Mouse (Mus musculus): ENCODE results near the gene Fcer2a.

Fcer2a gene

GRCm38 (mm10) chr8:3676131-3676992 is 17.6 kb downstream of the Fcer2a start, which contains the start of gene Trappc5:
TSS of gene Trappc5 (plus strand) at chr8:3676299.
- DNase-seq (ENCODE audit: low spot score), result peak; percentile 93

DNA sequence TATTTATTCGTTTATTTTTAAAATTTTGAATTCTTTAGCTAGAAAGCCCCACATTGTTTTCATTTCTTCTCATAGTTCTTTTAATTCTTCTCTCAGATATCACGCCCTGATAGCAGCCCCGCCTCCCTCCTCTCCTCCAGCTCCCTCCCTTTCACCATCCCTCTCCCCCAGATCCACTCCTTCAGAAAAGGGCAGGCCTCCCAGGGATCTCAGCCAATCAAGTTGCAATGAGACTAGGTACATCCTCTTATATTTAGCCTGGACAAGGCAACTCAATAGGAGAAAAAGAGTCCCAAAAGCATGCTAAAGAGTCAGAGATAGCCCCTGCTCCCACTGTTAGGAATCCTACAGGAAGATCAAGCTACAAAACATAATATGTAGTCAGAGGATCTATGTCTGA is 19.3 kb downstream of the Fcer2a start:
- DNase-seq (ENCODE audit: low spot score), result no peak

- DNase-seq (ENCODE audit: low spot score), result peak; percentile 81
These were observed 21.9 kb downstream of the Fcer2a start, which contains the start of gene Fcor for GRCm38 (mm10) chr8:3671980-3672491. TSS of gene Fcor (minus strand) at chr8:3672362.

GRCm38 (mm10) chr8:3670388-3670787 is 23.6 kb downstream of the Fcer2a start:
- no peak for DNase-seq (ENCODE audit: low spot score)

- no peak for DNase-seq (ENCODE audit: low spot score)
These were observed 28.5 kb downstream of the Fcer2a start, which contains the start of gene Mcemp1 for GRCm38 (mm10) chr8:3665507-3665906. TSS of gene Mcemp1 (plus strand) at chr8:3665754.

DNA sequence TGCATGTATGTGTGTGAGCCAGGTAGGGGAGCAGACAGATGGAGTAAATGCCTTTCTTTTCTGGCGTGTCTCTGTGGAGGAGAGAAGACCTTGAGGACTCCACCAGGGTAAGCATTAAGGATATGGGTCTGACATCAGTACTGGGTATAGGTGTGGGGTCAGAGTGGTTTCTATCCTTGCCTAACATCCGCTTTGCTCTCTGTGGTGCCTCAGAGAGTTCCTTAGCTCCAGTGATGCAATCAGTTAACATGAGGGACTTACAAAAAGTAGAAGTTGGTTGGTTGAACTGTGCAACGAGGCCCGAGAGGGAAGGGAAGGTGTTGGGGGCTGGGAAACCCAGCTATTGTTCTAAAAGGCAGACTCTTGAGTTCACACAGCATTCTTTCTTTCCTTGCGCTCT is 29.6 kb downstream of the Fcer2a start:
- no peak for DNase-seq (ENCODE audit: low spot score)

GRCm38 (mm10) chr8:3660889-3661288 is 33.1 kb downstream of the Fcer2a start:
- DNase-seq (ENCODE audit: low spot score), result no peak

GRCm38 (mm10) chr8:3656725-3657381 is 37.1 kb downstream of the Fcer2a start:
- no peak for DNase-seq (ENCODE audit: low spot score)

DNA sequence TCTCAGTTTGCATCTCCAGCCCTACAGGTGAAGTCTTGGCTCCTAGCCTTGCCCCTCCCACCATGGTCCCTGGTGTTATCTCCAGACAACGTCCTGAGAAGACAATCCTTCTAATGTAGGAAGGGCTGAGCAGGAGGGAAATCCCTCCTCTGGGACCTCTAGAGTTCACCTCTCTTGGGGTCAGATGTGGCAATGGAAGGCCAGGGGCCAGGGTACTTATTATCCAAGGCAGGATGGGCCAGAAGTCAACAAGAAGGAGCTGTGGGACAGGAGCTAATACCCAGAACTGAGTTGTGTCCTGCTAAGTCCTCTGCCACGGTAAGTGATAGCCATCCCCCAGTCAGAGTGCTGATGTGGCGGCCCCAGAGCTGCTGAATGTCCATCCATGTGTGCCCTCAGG is 38.4 kb downstream of the Fcer2a start, which contains the start of gene Retn:
Gene Retn (plus strand): TSS at position 245 of the 400 bp plus-strand sequence.
- no peak for DNase-seq (ENCODE audit: low spot score)

DNA sequence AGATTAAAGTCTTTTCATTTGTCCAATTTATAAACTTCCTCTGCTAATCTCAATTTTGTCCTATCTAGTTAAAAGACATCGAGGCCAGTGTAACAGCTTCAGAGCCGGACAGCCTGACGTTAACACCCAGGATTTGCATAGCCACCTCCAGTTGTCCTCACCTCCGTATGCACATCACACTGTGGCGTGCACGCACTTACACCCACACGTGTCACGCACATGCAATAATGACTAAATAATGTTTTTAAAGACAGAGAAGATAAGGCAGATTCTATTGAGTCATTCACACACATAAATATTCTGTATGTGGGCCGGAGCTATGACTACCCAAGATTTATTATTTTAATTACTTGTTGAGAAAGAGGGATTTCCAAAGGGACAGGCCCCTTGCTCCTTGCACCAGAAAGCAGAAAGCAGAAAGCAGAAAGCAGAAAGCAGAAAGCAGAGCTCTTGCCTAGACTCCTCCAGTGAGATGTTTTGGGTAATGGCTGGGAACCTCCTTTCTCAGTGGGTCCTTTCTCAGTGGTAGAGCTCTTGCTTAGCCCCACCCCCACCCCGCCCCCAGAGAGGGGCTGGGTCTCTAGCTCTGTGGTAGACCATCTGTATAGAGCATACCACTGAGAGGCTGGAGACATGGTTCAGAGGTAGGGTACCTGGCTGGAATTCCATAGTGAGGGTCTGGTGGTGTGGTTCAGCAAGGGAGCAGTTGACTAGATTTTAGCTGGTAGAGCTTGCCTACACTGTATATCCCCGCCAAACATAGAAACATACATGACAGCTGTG is 39.1 kb downstream of the Fcer2a start:
- no peak for DNase-seq (ENCODE audit: low spot score)

DNA sequence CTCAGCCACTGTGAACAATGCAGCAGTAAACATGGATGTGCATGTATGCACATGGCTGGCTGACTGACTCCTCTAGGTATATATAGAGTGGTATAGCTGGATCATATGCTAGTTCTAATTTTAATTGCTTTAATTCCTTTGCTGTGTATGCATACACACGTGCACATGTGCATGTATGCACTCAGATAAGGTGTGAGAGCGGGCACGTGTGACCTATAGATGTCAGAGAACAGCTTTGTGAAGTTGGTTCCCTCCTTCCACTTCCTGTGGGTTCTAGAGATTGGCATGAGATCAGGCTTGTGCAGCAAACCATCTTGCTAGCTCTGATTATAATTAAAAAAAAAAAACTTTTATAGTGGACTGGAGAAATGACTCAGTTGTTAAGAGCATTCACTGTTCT is 41.1 kb downstream of the Fcer2a start:
- no peak for DNase-seq (ENCODE audit: low spot score)

- DNase-seq (ENCODE audit: low spot score), result no peak
These were observed 45.0 kb downstream of the Fcer2a start for GRCm38 (mm10) chr8:3648990-3649389.

DNA sequence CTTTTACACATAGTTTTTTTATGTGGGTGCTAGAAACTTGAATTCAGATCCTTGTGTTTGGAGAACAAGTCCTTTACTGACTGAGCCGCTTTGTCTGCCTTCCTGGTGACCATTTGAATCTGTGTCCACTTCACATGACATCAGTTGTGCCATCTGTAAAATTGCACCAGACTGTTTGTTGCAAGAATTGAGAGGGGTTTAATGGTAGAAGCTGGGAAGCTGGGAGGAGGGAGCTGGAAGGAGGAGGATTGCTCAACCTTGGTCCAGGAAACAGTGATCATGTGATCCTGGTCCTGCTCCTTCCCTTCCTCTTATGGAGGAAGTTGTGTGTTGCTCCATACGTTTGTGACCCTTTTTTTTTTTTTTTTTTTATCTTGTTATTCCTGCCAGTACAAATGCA is 45.7 kb downstream of the Fcer2a start:
- no peak for DNase-seq (ENCODE audit: low spot score)

- no peak for DNase-seq (ENCODE audit: low spot score)
These were observed 46.4 kb downstream of the Fcer2a start for GRCm38 (mm10) chr8:3647561-3647960.

DNA sequence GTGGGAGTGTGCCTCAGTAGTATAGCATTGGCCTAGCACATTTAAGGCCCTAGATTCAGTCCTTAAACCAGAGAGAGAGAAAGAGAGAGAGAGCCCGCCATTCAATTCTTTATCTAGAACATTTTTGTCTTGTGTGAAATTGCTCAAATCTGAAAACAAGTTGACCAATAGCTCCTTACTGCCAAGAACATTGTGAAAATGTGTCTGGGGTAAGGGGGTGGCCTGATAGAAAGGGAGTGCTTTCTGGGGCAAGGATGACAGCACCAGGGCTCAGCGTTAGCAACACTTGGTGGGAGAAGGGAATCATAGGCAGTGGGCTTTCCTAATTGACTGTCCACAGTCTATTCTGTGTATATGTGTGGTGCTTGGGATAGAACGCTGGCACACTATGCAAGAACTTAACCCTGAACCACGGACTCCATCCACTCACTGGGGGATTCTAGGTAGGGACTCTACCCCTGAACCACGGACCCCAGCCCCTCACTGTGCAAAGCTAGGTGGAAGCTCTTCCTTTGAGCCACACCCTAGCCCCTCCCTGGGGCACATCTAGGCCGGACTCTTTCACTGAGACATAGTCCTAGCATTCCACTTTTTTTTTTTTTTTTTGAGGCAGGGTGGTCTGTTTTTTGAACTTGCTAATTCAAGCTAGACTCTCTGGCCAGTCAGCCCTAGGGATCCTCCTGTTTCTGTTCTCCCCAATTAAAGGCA is 47.0 kb downstream of the Fcer2a start:
- no peak for DNase-seq (ENCODE audit: low spot score)

DNA sequence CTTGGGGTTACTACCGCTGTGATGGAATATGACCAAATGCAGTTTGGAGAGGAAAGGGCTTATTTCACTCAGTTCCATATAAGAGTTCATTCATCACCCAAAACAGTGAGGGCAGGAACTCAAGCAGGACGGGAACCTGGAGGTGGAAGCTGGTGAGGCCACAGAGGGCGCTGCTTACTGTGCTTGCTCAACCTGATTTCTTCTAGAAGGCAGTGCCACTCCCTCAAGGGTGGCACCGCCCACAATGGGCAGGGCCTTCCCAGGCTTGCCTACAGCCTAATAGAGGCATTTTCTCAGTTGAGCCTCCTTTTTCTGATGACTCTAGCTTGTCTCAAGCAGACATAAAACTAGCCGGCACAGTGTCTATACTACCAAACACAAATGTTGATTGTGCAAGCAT is 48.2 kb downstream of the Fcer2a start:
- DNase-seq (ENCODE audit: low spot score), result peak; percentile 52
